Mouse (Mus musculus) urinary bladder, postnatal 0 days (tissue): ENCODE data around the gene Rflnb. TPM values are rescaled to one million over a fixed set of nuclear protein-coding genes. Genes with fewer than 3 reads are reported as not detected.

Experiments
- polyA plus RNA-seq: library from polyadenylated mRNA; unstranded; fragments of >200 nt; fragmentation: Nextera tagmentation; extraction: Ambion mirVana; gene quantifications from 2 replicates; pipeline ENCODE4 v1.2.1, GENCODE M21; 2015

Gene Rflnb
- polyA plus RNA-seq = 39.4 and 39.5 TPM in 2 replicates

DNA sequence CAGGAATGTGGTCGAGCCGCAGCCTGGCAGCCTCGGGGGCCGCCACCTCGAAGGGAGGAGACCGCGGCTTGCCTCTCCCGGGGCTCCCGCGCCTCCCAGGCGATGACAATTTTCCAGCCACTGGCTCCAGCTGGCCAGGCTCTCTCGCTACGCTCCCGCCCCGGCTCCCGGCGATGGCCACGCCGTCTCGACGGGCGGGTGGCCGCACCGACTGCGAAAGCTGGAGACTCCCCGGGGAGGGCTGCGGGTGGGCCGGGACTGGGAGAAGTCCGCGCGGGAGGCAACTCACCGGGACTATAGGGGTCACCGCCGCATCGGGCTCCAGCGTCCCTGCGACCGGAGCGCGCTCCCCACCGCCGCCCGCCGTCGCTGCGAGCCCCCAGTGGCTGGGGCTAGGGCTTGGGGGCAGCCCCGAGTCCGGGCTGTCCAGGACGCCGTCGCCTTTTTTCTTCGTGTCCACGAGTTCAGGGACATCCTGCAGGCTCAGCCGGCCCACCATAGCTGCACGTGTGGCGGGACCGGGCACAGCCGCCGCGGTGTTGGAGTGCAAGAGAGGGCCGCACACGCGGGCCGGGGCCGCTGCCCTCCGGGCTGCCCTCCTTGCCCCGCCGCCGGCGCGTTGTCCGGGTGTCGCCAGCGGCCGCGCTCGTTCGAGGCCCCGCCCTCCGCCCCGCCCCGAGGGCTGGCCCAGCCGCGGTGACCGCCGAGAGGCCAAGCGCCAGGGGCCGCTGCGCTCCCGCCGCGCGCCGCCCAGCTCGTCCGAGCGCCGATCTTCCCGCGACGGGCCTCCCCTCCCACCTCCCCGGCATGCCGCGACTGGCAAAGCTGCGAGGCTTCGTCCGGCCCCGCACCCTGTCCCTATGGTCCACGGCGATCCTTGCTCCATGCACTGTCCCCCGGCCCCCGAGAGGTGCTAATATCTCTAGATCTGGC is at the start of gene Rflnb:
TSS of gene Rflnb (minus strand) at position 644 of the 933 bp plus-strand sequence.

DNA sequence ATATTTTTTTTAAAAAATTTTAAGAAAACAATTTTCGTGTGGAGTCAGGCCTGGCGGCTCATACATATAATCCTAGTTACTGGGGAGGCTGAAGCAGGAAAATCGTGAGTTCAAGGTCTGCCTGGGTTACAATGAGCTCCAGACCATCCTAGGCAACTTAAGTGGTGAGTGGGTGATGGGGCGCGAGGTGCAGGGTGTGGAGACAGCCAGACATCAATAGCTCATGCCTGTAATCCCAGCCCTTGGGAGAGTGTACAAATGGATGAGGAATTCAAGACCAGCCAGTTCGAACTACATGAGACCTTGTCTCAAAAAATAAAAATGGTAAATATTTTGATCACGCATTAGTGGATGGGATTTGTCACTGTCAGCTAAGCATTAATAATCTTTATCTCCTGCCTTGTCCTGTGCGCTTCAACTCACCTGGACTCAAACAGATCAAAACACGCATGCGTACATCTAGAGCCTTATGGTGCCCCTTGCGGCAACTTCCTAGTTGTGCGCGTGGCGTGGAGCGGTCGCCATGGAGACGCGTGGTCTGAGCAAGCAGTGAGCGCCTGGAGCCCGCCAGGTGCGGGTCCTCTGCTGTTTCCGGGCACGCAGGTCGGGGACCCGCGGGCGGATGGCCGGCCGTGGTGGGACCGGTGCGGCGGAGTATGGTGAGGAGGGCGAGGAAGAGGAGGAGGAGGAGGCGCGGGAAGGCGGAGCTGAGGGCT is 28.0 kb downstream of the Rflnb start, which contains the start of gene 1700016K19Rik:
TSS of gene 1700016K19Rik (plus strand) at position 473 of the 716 bp plus-strand sequence.

Other genes with a start within 250 kb of the Rflnb start
- gene Doc2b, start 231.7 kb downstream of the Rflnb start, polyA plus RNA-seq = 0.06 and 0.07 TPM in 2 replicates
- gene Rph3al, start 89.4 kb downstream of the Rflnb start, polyA plus RNA-seq = 0.88 and 1.0 TPM in 2 replicates
- gene 1700016K19Rik, start 27.9 kb downstream of the Rflnb start, polyA plus RNA-seq = 1.3 and 1.6 TPM in 2 replicates
- gene Vps53, start 151.9 kb upstream of the Rflnb start, polyA plus RNA-seq = 25.9 and 27.4 TPM in 2 replicates
- gene Fam57a, start 151.9 kb upstream of the Rflnb start, polyA plus RNA-seq = 16.0 and 21.6 TPM in 2 replicates
- gene Dbil5, start 189.8 kb upstream of the Rflnb start, polyA plus RNA-seq = 0.24 TPM in 1 of 2 replicates, not detected in the other
- 7.7 and 12.3 TPM in 2 replicates for gene Gemin4, start 189.9 kb upstream of the Rflnb start, polyA plus RNA-seq
- gene Mrm3, start 215.9 kb upstream of the Rflnb start, polyA plus RNA-seq = 12.5 and 16.0 TPM in 2 replicates
- gene Glod4, start 215.9 kb upstream of the Rflnb start, polyA plus RNA-seq = 77.9 and 89.8 TPM in 2 replicates